Mouse (Mus musculus) forebrain, embryonic 14.5 days (tissue): ENCODE results near the gene Mrpl11. TPM values are rescaled to one million over a fixed set of nuclear protein-coding genes. Genes with fewer than 3 reads are reported as not detected.
A peak's percentile ranks its signal among the peaks of the same experiment; 100 is the strongest.

ENCODE experiments used
- ATAC-seq: fragments of 200-750 bp; cut with Nextera tagmentation; 2 replicates; pipeline ENCODE4 v1.8.0; 2017; ENCODE audit warnings: mild to moderate bottlenecking, moderate library complexity
- DNase-seq: peaks from one replicate; pipeline ENCODE4 v3.0.0-alpha.2; 2015; ENCODE audit warnings: low spot score
- H3K27ac ChIP-seq: fragments of 300-500 bp; sonication (generic); 2 replicates; pipeline ENCODE4 v1.5.1; 2014; ENCODE audit warnings: low read depth, mild to moderate bottlenecking, control low read depth, low read length, moderate library complexity
- H3K27me3 ChIP-seq: fragments of 300-500 bp; sonication (generic); replicated peaks from 2 replicates; pipeline ENCODE4 v1.6.1; 2014; ENCODE audit warnings: low read length, control low read depth, mixed read lengths; ENCODE audit not compliant: control insufficient read depth, insufficient read depth
- H3K36me3 ChIP-seq: fragments of 300-500 bp; sonication (generic); 2 replicates; pipeline ENCODE4 v1.6.1; 2014; ENCODE audit warnings: low read length, control low read depth; ENCODE audit not compliant: control insufficient read depth, insufficient read depth
- H3K4me1 ChIP-seq: fragments of 300-500 bp; sonication (generic); 2 replicates; pipeline ENCODE4 v1.6.1; 2014; ENCODE audit warnings: antibody characterized with exemption, low read length, control low read depth; ENCODE audit not compliant: control insufficient read depth, insufficient read depth
- H3K4me2 ChIP-seq: fragments of 300-500 bp; sonication (generic); 2 replicates; pipeline ENCODE4 v1.6.1; 2014; ENCODE audit warnings: mild to moderate bottlenecking, control low read depth, low read length
- H3K4me3 ChIP-seq: fragments of 300-500 bp; sonication (generic); 2 replicates; pipeline ENCODE4 v1.5.1; 2014; ENCODE audit warnings: low read depth, low read length, control low read depth
- H3K9ac ChIP-seq: fragments of 300-500 bp; sonication (generic); 2 replicates; pipeline ENCODE4 v1.6.1; 2014; ENCODE audit warnings: mild to moderate bottlenecking, low read length, control low read depth, moderate library complexity
- H3K9me3 ChIP-seq: fragments of 300-500 bp; sonication (generic); replicated peaks from 2 replicates; pipeline ENCODE4 v1.6.1; 2016; ENCODE audit warnings: low read length, control low read depth, mixed read lengths; ENCODE audit not compliant: control insufficient read depth
- WGBS: fragments of 180-500 bp; shearing (Covaris S2); extraction: QIAGEN DNeasy Blood & Tissue Kit; methylation state at CpG from one replicate; pipeline ENCODE4 v1.1.7; 2014; 5-methylcytosine and 5-hydroxymethylcytosine counted together
- polyA plus RNA-seq: library from polyadenylated mRNA; unstranded; fragments of >200 nt; fragmentation: Nextera tagmentation; extraction: Ambion mirVana; gene quantifications from 2 replicates; pipeline ENCODE4 v1.2.1, GENCODE M21; 2014

Mrpl11 gene
- 145 and 148 TPM in 2 replicates for polyA plus RNA-seq

DNA sequence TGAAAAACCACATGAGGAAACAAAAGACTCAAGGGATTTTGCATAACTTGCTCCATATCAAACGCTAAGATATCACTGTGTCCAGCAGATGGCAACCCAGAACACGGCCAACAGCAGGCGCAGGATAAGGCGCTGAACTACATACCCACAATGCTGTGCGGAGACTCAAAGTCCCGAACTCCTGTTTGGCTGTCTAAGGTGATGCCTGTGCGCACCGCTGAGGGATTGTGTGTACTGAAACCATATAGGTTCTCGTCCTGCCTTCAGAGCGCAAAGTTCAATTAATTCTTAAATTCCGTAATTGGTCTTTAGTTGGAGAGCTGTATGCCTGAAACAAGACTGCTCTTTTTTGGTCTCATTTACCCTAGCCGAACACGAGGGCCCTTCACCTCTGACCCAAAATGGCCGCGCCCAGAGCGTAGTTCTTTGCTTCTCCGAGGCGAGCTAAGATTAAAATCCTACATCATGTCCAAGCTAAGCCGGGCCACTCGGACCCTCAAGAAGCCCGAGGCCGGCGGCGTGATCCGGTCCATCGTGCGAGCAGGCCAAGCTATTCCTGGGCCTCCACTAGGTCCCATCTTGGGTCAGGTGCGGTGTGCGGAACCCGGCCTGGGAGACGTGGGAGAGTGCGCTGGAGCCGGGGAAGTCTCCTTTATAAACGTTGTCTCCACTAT lies at the start of gene Mrpl11:
Mrpl11 (plus strand) TSS at position 220 of the 674 bp plus-strand sequence.
- WGBS = under 1% methylated on average over 34 of the region's 34 CpGs
- H3K9me3 ChIP-seq = no peaks in the 10 kb centered on the region

DNA sequence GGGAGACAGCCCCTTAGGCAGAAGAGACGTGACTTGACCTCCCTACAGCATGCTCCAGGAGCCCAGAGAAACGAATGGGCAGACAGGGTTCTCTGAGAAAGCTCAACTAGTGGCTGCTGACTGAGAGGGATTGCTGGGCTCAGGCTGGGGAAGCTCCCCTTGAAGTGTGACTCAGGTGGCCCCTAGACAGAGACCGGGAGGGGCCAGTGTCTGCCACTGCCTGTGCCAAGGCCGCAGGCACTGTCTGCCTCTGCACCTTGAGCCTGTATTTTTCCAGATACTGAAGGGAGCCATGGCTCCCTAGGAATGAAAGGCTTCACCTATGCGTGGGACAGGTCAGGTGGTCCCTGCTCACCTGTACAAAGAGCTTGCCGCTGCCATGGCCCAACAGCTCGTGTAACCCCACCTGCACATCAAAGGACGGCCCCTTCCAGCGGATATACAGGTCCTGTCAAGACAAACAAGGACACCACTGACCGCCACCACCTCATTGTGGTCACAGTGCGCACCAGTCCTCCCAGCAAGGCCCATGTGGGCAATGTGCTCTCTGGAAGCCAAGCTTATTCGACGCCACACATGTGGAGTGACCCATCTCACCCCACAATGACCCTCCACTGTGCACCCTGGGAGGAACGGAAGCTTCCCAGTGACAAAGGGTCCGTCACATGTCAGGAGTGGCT lies 45.9 kb upstream of the Mrpl11 start:
- no peak for DNase-seq
- WGBS = 89% methylated on average over 15 of the region's 15 CpGs
- no peak overlapping the region for H3K9ac ChIP-seq
- no peaks in the 10 kb centered on the region for H3K4me1 ChIP-seq
- no peaks in the 10 kb centered on the region for H3K27me3 ChIP-seq
- H3K36me3 ChIP-seq = peaks cover 96% of the 10 kb centered on the region
- H3K4me3 ChIP-seq = no peak overlapping the region
- no peak overlapping the region for H3K4me2 ChIP-seq
- H3K9me3 ChIP-seq = no peaks in the 10 kb centered on the region
- no peak for ATAC-seq
- H3K27ac ChIP-seq = no peak overlapping the region

More for the DNA sequence above, at the start of gene Mrpl11:
- H3K36me3 ChIP-seq = peaks cover 24% of the 10 kb centered on the region
- DNase-seq (peak; percentile 98), ATAC-seq (peak; percentile 98)
- H3K4me1 ChIP-seq = peaks cover 7% of the 10 kb centered on the region; the same call in 1 of the 2 replicates
- peak within 1 kb of the TSS; percentile 71 for H3K4me3 ChIP-seq
- H3K27ac ChIP-seq = peak within 1 kb of the TSS; percentile 67
- peak within 1 kb of the TSS; percentile 69 for H3K4me2 ChIP-seq
- H3K9ac ChIP-seq = peak within 1 kb of the TSS; percentile 74
- no peaks in the 10 kb centered on the region for H3K27me3 ChIP-seq

DNA sequence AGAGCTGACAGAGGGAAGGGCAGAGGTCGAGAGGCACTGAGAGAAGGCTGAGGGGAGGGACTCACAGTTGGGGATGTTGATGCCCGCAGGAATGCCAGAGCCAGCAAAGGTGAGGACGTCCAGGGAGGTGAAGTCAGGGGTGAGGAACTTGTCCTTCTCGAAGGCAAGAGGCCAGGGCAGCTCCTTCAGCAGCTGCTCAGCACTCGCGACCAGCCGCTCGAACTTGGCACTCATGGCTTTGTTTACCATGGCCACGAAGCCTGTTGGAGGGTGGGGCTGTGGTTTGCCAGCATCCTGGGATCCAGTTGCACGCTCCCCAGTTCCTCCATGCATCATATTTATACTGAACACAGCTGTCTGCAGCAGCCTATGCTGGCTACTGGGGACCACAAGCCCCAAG lies 45.1 kb upstream of the Mrpl11 start:
- no peak for ATAC-seq
- peaks cover 97% of the 10 kb centered on the region for H3K36me3 ChIP-seq

DNA sequence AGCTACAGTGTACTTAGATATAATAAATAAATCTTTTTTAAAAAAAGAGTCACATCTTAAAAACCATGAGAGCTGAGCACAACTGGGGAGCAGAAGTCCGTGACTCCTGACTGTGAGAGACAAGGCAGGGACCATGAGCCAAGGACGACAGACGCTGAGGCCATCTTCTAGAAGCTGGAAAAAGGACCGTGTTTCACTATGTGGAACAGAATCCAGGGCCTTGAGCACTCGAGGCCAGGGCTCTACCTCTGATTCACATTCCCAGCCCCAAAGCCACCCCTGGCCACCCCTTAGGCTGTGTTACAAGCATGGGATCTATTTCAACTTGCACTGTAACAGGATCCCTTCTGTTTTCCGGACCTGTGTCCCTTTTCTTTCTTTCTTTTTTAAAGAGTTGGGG lies 42.3 kb upstream of the Mrpl11 start:
- Histone ChIP-seq H3K4me3 (no peak overlapping the region), H3K4me2 (no peak overlapping the region), H3K4me1 (no peaks in the 10 kb centered on the region), H3K27me3 (no peaks in the 10 kb centered on the region), H3K9ac (no peak overlapping the region), H3K36me3 (peaks cover 91% of the 10 kb centered on the region), H3K27ac (no peak overlapping the region), H3K9me3 (no peaks in the 10 kb centered on the region)
- DNase-seq (no peak), ATAC-seq (no peak)
- WGBS = 81% methylated on average over 6 of the region's 6 CpGs

More for the DNA sequence above, 45.1 kb upstream of the Mrpl11 start:
- DNase-seq = no peak
- Histone ChIP-seq H3K27me3 (no peaks in the 10 kb centered on the region), H3K27ac (no peak overlapping the region), H3K9ac (no peak overlapping the region), H3K4me3 (no peak overlapping the region), H3K4me2 (no peak overlapping the region), H3K4me1 (no peaks in the 10 kb centered on the region), H3K9me3 (no peaks in the 10 kb centered on the region)
- 89% methylated on average over 10 of the region's 10 CpGs for WGBS

DNA sequence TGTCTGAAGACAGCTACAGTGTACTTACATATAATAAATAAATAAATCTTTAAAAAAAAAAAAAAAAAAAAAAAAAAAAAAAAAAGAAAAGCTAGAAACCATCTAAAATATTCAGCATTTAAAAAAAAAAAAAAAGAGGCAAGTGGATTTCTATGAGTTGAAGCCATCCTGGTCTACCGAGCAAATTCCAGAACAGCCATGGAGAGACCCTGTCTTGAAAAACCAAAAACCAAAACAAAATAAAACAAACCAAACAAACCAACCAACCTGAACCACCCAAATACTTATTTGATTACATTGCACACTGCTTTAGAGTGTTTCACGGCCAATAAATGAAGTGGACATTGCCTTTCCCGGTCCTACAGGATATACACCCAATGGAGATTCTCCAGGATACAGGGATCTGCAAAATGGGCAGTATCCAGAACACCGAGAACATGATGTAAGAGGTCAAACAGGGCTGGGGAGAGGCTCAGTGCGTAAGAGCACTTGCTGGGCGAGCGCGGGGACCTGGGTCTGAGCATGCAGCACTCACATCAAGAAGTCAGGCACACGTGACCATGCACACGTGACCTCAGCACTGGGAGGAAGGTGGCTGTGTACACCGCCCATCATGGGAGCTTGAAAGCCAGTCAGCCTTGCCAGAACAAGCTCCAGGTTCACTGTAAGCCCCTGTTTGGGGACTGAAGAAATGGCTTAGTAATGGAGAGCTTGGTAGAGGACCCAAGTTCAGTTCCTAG lies 36.7 kb upstream of the Mrpl11 start:
- Histone ChIP-seq H3K9ac (no peak overlapping the region), H3K27ac (no peak overlapping the region), H3K27me3 (no peaks in the 10 kb centered on the region), H3K4me2 (no peak overlapping the region), H3K4me3 (no peak overlapping the region), H3K4me1 (peaks cover 11% of the 10 kb centered on the region), H3K36me3 (peaks cover 48% of the 10 kb centered on the region), H3K9me3 (no peaks in the 10 kb centered on the region)
- ATAC-seq = no peak
- no peak for DNase-seq
- 95% methylated on average over 11 of the region's 11 CpGs for WGBS

DNA sequence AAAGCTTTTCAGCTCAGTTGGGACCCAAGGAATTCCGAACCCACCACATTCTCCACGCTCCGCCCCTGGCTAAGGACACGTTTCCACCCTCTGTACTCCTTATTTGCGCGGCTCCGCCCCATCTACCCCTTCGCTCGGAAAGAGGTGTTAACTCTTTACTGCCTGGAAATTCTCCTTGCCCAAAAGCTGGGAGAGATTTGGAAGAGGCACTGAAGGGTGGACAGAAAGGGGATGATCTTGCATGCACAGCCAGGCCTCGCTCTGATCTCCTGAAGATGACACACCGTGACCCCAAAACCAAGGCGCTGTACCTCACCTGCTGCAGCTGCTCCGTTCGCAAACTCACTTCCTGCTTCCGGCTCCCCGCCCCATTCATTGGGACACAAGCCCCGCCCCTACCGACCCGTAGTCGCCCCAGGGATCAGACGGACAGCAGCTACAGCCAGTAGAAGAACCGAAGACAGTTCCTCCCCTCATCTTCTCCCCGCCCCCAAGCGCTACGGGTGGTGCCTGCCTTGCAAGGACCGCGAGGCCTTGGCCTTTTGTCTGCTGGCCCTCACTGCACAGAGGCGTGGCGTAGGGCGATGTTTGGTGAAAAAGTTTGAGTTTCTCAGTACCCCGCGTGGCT lies 33.9 kb upstream of the Mrpl11 start, which contains the start of gene Dpp3:
Dpp3 (minus strand) TSS at position 384 of the 628 bp plus-strand sequence.
- H3K27ac ChIP-seq = peak within 1 kb of the TSS; percentile 67
- peak within 1 kb of the TSS; percentile 73 for H3K9ac ChIP-seq
- H3K36me3 ChIP-seq = peaks cover 26% of the 10 kb centered on the region
- ATAC-seq (peak; percentile 99), DNase-seq (peak; percentile 98)
- peak within 1 kb of the TSS; percentile 59 for H3K4me3 ChIP-seq
- H3K9me3 ChIP-seq = no peaks in the 10 kb centered on the region
- no peaks in the 10 kb centered on the region for H3K27me3 ChIP-seq
- under 1% methylated on average over 32 of the region's 32 CpGs for WGBS
- H3K4me1 ChIP-seq = peaks cover 11% of the 10 kb centered on the region
- peak within 1 kb of the TSS; percentile 72 for H3K4me2 ChIP-seq

DNA sequence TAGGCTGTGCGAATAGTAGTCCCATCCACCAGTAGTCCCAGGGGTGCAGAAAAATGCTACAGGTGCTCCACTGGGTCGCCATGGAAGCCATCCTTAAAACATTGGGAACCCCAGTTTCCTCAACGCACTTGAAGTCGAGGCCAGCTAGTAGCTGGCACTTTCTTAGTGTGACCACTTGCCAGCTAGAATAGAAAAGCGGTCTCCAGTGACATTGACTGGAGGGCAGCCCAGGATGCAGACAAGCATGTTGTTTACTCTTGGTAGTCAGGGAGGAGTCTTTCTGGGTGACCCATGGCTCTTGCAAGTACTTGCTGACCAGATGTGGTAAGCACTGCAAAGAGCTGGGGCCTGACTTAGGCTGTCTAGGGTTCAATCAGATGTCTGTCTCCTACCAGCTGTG lies 33.2 kb upstream of the Mrpl11 start:
- Histone ChIP-seq H3K9me3 (no peaks in the 10 kb centered on the region), H3K4me2 (peak overlapping the region; percentile 72), H3K9ac (peak overlapping the region; percentile 73), H3K27me3 (no peaks in the 10 kb centered on the region), H3K4me1 (peaks cover 11% of the 10 kb centered on the region), H3K4me3 (peak overlapping the region; percentile 59), H3K27ac (peak overlapping the region; percentile 67), H3K36me3 (peaks cover 19% of the 10 kb centered on the region)
- no peak for DNase-seq
- 62% methylated on average over 5 of the region's 5 CpGs for WGBS
- 0 out of 2 replicates have a peak, but pooled peaks have one; percentile 0 for ATAC-seq

DNA sequence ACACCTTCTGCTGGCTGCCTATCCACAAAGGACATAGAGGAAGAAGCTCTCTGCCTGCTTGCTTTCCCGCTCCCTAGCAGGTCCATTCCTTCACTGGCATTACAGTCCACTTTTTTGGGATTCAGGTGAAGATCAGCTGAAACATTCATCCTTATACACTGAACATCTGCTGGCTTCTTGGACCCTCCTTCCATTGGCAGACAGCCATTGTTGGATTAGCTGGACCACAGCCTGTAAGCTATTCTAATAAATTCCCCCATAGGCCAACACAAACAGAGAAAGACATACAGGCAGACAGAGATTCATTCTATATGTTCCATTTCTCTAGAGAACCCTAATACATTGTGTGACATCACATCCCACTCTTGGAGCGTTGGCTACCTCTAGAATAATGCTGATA lies 25.1 kb upstream of the Mrpl11 start:
- ATAC-seq (no peak), DNase-seq (no peak)
- Histone ChIP-seq H3K4me3 (no peak overlapping the region), H3K36me3 (peaks cover 10% of the 10 kb centered on the region; the same call in 1 of the 2 replicates), H3K27me3 (0 out of 2 replicates have a peak, but pooled peaks cover 3% of the 10 kb centered on the region), H3K27ac (no peak overlapping the region), H3K9ac (no peak overlapping the region), H3K4me1 (peaks cover under 1% of the 10 kb centered on the region; the same call in 1 of the 2 replicates), H3K4me2 (no peak overlapping the region), H3K9me3 (no peaks in the 10 kb centered on the region)
- 70% methylated on average over 2 of the region's 2 CpGs for WGBS
